Mouse (Mus musculus) heart, adult 2 months (tissue): ENCODE measurements at regions not wholly inside any gene's neighbourhood (a gene's known extent, or its start where the extent isn't known, plus 50 kb on each side); places are given as distances from the start of the nearest gene placed in this dataset.

Source experiments
- CTCF ChIP-seq: fragments of 200-600 bp; IDR thresholded peaks from 2 replicates; pipeline ENCODE4 v1.8.1; 2022; ENCODE audit warnings: antibody characterized with exemption, mild to moderate bottlenecking, moderate library complexity
- POLR2A ChIP-seq: fragments of 200-500 bp; IDR thresholded peaks from 2 replicates; pipeline ENCODE4 v1.6.1; 2011; ENCODE audit warnings: mild to moderate bottlenecking, low read depth, low read length, control low read depth; ENCODE audit not compliant: insufficient read depth

GRCm38 (mm10) chr9:90618154-90618553, 347.6 kb upstream of the Tbc1d2b start:
- TF ChIP-seq POLR2A: no peak
- no peak for TF ChIP-seq CTCF
